Mouse (Mus musculus) adrenal gland, postnatal 4 days (tissue): ENCODE data around the gene Tmem44. TPM values are rescaled to one million over a fixed set of nuclear protein-coding genes. Genes with fewer than 3 reads are reported as not detected.

Experiments
- DNase-seq, 2 experiments: peaks; one replicate each; pipeline ENCODE4 v3.0.0; 2021 to 2022; ENCODE audit warnings: low spot score in 2 of 2, mixed read lengths in 2 of 2
- total RNA-seq, 2 experiments: library from RNA; stranded (reverse); gene quantifications; 2 replicates each; pipeline ENCODE4 v1.2.3; 2021

Gene Tmem44
- total RNA-seq, 2 experiments from 2014 or later: 11.0 to 11.7 TPM

DNA sequence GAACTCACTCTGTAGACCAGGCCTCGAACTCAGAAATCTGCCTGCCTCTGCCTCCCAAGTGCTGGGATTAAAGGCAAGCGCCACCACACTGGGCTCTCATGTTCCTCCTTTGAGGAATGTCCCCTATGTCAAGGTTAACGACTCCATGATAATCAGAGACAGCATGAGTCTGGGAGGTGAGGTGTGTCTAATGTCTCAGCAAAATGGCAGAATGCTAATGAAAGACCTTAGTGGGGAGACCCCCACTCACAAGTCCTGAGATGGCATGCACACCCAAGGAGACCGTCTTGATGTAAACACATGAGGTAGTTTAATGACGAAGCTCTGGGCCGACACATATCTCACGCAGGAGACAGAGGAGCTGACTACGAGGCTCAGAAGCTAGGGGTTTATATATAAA is 3.5 kb upstream of the Tmem44 start:
- DNase-seq: no peak

DNA sequence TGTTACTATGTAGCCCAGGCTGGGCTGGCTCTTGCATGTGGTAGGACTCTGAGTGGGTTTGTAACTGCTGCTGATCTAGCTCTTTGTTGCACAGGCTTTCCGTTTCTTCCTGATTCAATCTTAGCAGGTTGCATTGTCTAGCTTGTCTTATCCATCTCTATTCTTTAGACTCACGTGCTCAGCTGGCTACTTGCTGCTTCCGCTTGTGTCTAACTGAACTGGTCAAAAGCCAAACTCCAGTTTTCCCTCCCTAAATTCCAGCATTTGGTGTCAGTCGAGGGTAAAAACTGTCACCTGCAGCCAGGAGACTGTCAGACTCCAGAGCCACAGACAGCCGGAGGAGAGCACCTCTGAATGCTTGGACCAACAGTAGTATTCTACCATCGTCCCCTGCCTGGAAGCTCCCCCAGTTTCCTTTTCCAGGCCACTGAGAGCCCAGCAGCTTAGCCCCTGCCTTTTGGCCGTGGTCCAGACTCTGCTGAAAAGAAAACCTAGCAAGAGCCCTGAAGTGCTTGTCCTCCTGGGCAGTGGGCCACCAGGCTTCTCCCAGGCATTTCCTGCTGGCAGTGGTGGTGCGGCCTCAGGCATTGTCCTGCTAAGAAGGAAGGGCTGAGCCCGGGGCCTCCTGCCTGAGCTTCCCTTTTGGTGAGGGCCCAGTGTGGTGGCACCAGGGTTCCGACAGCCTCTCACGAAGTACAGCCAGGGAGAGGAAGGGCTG is 2.1 kb upstream of the Tmem44 start:
- peak in 1 of 2 experiments; percentile 46 for DNase-seq

DNA sequence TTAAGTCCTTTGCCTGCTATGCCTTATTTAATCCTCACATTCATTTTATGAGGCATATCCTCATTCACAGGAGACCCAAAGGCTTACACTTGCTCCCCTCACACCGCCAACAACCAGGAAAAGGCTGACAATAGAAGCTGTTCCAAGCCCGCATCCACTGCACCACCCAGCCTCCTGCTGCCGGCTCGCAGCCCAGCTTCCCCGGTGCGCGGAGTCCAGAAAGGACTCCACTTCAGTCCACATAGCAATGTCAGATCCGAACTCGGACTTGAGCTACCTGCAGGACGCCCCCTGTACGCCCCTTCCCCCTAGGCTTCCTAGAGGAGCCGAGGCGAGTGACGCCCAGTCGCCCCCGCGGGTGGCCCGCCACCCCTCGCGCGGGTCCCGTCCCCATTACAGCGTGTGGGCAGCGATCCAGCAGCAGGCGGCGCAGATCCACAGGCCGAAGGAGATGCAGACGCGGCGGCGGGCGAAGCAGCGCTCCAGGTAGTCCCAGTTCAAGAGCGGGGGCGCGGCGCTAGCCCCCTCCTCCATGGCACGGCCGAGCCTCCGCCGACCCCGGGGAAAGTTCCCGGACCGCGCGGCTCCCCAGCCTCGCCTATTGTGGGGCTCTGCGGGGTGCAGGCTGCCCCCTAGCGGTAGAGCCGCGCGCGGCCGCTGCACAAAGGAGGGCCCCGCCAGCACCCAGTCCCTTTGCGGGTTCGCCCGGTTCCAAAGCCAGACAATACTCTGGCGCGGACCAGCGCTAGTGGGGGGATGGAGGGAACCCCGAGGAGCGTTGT is 485 bp downstream of the Tmem44 start:
- peak; percentile 36 to 70 for DNase-seq

DNA sequence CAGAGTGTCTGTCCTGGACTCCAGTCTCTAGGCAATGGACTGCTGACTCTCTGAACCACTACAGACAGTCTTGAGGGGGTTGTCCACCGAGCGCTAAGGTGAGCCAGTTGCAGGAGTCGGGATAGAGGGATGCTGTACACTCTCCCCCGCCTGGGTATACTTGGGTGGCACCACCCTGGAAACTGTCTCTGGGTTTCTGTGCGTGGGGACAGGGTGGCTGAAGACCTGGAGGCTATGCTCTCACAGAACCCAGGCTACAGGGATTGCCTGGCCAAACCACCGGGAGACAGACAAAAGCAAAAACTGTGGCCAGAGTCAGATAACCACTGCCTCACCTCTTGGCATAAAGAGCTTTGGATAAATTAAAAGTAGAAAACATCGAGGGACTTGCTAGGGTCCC is 1.1 kb downstream of the Tmem44 start:
- no peak for DNase-seq

DNA sequence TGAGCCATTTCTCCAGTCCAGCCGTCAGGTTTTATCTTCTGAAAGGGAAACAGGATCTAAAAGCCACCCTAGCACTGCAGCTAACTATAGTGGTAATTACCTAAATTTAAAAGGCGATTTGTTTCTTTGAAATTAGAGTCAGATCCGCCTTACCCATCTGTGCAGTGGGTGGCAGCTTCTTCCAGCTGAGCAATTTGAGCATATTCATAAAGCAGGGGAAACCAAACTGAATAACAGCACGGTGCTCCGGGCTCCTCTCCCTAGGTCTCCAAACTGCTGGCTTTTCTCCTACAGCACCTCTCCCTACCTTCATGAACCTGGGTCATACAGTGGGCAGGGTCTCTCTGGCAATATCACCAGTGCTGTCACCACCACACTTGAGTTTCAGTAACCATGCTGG is 2.4 kb downstream of the Tmem44 start:
- DNase-seq: no peak

DNA sequence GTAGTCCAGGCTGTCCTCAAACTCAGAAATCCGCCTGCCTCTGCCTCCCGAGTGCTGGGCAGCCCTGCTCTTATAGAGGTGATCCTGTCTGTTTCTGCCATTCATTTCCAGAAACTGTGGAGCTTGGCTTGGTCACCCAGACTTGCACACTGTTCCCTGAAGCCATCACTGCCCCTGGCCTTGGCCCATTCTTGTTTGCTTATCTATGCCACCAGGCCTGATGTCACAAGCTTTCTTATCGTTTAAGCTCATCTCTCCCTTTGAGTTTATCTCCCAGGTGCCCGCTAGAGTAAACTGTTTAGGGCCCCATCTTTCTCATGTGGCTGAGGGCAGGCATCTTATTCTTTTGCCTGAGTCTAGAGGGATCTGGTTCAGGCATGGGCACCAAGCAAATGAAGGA is 5.9 kb downstream of the Tmem44 start:
- no peak for DNase-seq

DNA sequence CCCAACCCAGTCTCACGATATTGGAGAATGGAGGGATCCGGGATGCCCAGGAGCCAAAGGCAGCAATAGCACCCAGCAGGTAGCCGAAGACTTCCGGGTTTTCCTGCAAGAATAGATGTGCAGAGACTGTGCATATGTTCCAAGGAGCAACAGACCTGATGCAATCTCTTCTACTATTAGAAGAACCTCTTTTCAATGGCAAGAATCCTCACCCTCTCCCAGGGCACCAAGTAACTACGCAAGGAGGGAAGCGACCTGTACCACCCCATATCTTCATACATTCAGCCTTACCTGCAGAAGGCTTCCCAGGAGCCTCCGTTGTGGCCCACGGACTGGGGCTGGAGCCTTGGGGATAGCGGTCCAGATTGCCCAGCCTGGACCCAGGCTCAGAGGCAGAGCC is 7.3 kb downstream of the Tmem44 start:
- DNase-seq: no peak

DNA sequence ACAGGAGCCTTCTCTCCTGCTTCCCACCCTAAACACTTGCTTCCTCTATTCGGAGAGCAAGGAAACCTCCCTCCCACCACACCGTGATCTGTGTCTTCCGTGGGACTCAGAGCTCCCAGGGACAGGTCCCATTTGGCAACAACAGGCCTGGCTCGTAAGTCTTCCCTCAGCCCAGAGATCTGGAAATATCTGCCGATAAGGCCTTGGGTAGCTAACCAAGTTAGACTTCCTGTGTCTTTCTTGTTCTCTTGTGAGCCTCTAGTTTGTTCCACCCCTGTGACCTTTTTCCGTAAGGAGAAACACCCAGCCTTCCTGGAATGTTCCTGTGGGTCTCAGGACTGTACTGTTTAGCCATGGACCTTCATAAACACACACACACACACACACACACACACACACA is 7.8 kb downstream of the Tmem44 start:
- no peak for DNase-seq

DNA sequence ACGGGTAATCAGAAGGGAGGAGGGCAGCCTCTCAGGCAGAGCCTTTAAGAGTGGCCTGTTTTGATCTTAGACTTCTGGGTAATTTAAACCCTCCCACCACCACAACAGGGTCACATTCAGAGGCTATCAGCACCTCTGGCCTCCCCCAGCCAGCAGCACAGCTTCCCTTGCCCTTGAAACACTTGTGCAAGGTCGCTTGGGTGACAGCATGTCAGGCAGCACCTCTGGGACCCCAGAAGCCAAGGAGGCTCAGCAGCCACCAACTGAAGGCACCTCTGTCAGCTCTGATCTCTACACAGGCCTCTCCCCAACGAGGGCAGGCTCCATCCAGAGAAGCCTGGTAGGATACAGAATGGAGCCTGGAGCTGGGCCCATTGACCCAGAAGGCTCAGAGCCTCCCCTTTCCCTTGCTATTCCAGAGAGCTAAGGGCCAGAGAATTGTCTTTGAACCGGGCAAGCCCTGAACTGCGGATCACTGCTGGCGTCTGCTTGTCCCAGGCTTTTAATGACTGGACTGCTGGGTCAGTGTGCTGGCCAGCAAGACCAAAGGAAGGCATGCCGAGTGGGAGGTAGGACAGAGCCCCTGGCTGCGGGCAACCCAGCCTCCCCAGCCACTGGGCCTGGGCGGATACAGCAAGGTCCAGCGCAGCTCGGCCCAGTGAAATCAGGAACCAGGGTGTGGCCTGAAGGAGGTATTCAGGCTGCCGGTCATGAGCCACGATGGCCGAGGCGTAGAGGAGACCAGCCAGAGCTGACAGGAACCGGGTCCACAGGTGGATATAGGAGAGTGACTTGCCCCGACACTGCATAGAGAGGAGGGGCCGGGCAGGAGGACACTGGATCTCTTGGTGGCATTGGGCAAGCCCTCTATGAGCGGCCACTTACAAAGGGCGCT is 10.3 kb downstream of the Tmem44 start:
- DNase-seq: no peak

DNA sequence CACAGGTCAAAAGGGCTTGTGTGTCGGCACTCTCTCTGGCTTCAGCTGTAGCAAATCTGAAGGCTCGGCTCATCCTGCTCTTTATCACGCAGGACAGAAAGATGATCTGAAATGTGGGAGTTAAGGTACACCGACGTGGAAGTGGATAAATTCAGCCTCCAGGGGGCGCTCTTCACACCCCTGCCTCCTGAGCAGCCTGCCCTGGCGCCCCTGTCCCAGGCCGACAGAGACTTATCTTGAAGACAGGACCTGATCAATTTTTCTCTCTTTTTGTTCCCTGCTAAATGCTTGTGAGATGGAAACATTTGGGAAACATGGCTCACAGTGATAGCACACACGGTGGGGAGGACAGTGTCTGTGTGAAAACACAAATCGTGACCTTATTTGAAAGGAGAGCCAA is 11.2 kb downstream of the Tmem44 start:
- DNase-seq: no peak

DNA sequence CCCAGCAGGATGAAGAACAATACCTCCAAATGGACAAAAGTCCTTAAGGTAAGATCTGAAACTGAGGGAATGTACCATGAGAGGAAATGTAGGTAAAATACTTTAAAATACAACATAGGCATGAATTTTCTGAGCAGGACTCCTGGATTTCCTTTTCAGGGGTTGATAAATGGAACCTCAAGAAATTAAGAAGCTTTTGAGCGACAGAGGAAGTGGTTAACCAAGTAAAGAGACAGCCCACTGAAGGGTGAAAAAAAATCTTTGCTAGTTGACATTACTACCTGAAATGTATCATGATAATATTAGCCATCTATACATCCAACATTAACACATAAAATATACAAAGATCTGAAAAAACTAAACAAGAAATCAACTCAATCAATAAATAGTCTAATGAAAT is 15.6 kb downstream of the Tmem44 start:
- no peak for DNase-seq

DNA sequence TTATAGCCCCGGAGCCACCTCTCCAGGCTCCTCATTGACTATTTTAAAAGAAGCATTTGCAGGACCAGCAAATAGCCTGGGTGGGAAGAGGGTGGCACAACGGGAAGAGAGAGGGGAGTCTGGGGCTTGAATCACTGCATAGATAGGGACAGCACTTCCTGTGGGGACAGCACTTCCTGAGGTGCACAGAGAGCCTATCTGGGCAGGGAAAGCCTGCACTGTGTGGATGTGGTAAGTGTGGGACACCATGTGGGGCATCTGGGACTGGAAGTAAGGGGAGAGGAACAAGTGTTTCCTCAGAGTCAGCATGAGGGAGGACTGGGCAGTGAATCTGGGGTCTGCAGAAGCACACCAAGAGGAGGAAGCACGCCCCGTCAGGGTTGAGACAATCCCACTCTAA is 17.1 kb downstream of the Tmem44 start:
- DNase-seq: no peak

DNA sequence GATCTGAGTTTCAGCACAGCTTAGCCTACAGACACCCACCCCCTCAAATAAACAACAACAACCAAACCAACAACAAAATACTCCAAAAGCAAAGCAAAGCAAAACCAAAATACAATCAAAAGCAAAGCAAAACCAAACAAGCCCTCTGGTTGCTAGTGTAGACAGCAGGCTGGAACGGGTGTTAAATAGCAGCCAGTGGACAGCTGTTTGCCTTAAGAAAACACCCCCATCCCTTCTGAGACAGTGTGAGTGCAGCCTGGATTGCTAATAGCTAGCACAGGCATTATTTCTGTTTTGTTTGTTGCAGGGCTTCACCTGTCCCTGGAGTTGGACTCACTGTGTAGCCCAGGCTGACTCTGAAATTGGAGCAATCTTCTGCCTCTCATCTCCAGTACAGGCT is 17.7 kb downstream of the Tmem44 start:
- DNase-seq: no peak

DNA sequence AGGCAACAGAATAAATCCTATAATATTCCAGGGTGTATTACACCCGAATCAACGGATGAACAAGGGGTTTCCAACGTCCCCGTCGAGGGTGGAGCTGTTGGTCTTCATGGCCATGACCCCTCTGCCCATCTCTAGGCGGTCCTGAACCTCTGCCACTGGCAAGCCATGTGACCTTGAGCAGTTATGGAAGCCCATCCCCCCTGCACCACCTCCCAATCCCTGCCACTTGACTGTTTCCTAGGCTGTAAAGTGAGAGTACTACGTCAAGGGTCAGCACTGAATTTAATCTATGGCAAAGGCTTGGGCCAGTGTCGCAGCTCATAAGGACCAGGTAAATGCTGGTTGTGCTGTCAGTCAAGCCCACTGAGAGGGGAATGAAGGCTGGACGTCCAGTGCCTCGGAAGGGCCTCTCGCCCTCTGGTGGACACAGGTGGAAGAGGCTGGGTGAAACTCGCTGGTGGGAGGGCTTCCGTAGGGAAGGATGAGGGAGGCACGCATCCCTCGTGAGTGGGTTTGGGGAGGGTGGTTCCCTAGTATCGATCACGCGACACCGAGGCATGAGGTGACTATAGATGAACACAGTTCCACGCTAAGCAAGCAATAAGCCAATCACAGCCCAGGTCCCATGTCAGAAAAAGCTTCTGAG is 18.8 kb downstream of the Tmem44 start:
- DNase-seq: no peak

DNA sequence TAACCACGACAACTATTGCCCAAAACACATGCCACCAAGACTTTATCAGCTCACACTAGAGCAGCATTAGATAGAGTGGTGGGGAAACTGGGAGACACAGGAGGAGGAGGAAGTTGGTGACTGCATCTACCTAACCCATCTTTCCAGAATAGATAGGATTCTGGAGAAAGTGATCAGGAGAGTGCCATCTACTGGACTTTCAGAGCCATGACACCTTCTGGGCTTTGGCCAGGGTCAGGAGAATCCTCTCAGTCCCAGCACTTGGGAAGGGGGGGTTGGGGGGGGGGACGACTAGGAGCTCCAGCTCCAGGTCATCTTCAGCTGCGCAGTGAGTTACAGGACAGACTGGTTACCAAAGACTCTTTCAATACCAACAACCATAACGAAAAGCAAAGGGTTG is 19.8 kb downstream of the Tmem44 start:
- DNase-seq: no peak

DNA sequence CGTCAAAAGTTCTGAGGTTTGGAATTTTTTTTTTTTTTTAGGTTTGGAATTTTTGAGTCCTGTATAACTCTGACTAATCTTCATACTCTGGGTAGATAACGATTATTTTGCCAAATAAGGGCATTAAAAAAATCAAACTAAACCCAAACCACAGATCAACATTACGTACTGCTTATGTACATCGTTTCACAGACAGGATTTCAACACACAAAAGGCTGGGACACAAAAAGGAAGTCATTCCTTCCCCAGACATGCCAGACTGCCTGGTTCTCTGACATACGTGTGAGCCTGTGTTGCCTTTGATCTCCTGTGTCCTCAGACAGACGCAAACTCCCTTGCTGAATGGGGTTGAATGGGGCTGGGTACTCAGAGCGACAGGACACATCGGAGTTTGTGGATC is 22.3 kb downstream of the Tmem44 start:
- DNase-seq: no peak

DNA sequence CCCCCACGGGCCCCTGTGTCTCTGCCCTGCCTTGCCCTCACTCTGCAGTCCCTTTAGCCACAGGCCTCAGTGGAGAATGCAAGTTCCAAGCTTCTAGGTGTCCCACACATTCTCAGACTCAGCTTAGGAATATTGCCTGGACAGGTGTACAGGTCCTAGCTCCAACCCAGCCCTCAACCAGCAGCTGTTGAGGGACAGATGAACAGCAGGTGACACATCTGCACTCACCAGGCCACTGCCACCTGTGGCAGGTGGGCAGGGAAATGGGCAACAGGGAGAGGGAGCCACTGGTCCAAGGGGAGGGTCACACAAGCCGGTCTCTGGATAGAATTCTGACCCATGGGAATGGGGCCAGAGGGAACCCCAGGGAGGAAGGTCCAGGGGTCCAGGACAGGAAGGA is 22.8 kb downstream of the Tmem44 start:
- no peak for DNase-seq

DNA sequence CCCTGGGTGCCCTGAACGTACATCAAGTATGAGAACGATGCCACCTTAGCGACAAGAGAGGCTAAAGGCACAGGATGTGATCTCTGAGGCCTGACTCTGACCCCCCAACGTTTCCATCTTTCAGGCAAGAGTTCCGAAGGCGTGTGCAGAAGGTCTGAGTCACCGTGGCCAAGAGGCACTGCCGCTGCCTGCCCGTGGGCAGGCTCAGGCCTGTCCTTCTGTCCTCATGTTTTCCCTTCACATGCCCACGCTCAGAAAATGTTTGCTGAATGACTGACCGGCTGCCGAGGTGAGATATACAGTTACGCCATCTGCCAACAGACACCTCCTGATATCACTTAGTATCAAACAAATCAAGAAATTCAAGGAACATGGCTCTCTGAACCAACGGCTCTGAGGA is 24.9 kb downstream of the Tmem44 start:
- DNase-seq: no peak

DNA sequence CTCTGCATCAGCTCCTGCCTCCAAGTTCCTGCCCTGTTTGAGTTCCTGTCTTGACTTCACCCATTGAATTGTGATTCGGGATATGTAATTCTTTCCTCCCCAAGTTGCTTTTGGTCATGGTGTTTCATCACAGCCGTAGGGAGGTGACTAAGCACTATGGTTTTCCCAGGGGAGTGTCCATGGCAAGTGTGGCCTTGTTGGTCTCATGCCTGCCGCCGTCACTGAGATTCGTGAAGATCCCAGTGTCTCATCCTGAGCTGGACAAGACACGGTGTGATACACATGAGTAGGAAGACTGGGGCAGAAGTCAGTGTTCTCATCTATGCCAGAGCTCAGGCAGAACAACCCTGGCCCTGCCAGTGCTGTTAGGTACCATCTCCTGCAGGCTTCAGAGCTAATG is 26.2 kb downstream of the Tmem44 start:
- DNase-seq: no peak

DNA sequence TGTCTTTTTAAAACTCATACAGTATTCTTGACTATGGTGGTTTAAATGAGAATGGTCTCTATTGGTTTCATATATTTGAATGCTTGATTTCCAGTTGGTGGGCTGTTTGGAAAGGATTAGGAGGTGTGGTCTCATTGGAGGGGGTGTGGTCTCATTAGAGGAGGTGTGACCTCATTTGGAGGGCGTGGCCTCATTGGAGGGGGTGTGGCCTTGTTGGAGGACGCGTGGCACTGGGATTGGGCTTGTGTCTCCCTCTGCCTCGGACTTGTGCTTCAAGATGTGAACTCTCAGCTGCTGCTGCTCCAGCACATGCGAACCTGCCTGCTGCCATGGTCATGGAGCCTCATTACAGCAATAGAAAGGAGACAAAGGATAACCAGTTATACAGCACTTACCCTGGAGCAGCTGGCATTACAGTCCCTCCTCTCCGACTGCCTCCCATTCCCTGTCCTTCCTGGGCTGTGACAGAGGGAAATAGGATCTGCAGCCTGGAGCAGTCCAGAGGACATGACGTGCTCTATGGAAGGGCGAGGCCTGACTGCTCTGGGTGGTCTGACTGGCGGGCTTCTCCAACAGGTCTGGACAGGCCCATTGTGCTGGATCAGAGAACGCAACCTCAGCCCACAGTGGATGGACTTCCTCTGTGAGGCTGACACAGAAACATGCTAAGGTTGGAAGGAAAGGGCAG is 28.2 kb downstream of the Tmem44 start:
- DNase-seq: no peak

DNA sequence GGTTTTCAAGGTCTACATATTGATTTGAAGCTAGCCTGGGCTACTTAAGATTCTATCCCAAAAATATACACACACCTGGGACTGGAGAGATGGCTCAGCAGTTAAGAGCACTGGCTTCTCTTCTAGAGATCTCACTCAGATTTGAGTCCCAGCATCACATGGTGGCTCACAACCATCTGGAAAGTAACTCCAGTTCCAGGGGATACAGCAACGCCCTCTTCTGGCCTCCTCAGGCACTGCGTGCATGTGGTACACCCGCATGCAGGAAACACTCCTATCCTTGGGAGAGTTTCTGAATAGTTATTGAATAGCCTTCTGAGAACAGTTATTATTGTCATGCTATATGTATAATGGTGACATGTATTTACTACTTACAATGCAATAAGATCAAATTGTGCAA is 29.5 kb downstream of the Tmem44 start:
- no peak for DNase-seq
